In the genomic region with DNA sequence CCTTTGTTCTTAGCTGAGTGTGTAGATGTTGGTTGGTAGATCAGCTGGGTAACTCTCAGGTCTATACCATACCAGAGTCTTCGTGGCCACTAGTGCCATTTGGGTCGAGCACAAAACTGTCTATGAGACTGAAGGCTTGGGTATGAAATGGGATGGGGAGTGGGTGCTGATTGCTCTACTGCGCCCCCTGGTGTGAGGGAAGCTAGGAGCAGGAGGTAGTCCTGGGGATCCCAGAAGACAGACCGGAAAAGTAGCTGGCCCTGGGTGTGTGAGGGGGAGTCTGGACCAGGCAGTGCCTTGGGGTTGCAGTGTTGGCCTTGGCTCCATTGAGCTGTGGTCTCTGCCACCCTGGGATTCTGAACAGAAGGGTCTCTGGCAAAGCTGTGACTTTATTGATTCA, we compare ENCODE assay signal across 9 mouse cellular contexts. TPM values are rescaled to one million over a fixed set of nuclear protein-coding genes. Genes with fewer than 3 reads are reported as not detected.
A peak's percentile ranks its signal among the peaks of the same experiment; 100 is the strongest.
DNase-seq lines count a peak whose midpoint lies in the region; ATAC-seq lines count a peak whose summit lies in the region.
"Had no signal": no experiment of that assay in that cellular context is flagged by ENCODE, and none has a peak within 500 bp of the region (broad histone marks: within the 10 kb centered on the region; RNA-seq: fewer than 3 reads in every experiment).

No protein-coding gene starts in this region.

- 45% methylated on average over 4 of the region's 4 CpGs for WGBS in liver, embryonic 12.5 days (ENCODE audit: insufficient replicate concordance)

- peak; percentile 31 for DNase-seq in cerebellum, adult 11-12 months
- DNase-seq in cerebellum, adult 9-11 months: no peak
- peak; percentile 62 for DNase-seq in liver
- DNase-seq in lung, postnatal 25 days (ENCODE audit: low spot score): peak; percentile 35
- peak; percentile 45 to 84 for DNase-seq in thymus, postnatal 10 days (ENCODE audit: low spot score in 2 of 2)
- no peak for DNase-seq in layer of hippocampus, adult 9-10 months (ENCODE audit: low spot score)

- no peaks in the 10 kb centered on the region for H3K27me3 ChIP-seq in liver, embryonic 12.5 days (replicated peaks)
- H3K27me3 ChIP-seq: Patski had no signal

- no peak for ATAC-seq in liver, embryonic 12.5 days
- peak; percentile 33; the same call in 1 of the 2 replicates for ATAC-seq in common myeloid progenitor, adult 5-6 weeks (replicated peaks; ENCODE audit: low read depth, poor library complexity, severe bottlenecking)
- ATAC-seq: Patski had no signal

- H3K36me3 ChIP-seq in liver, embryonic 12.5 days: peaks cover 50% of the 10 kb centered on the region

- H3K9me3 ChIP-seq in liver, embryonic 12.5 days (replicated peaks): no peaks in the 10 kb centered on the region

- no peak overlapping the region for H3K4me2 ChIP-seq in liver, embryonic 12.5 days

- H3K27ac ChIP-seq in liver, embryonic 12.5 days: no peak overlapping the region

- no peak overlapping the region for H3K4me3 ChIP-seq in liver, embryonic 12.5 days

- H3K9ac ChIP-seq in liver, embryonic 12.5 days: no peak overlapping the region

- no peaks in the 10 kb centered on the region for H3K4me1 ChIP-seq in liver, embryonic 12.5 days

RNA-seq across cellular contexts. Expression of gene Cerk, which starts 48.3 kb away (rescaled TPM):
- 5.7 and 5.9 TPM in 2 replicates for polyA plus RNA-seq in liver, embryonic 12.5 days (2016; fragmentation: Nextera tagmentation; extraction: Ambion mirVana)
- 17.2 and 20.0 TPM in 2 replicates for total RNA-seq in common myeloid progenitor, adult 5-6 weeks (2017)

Comparison
In these comparisons a context has a peak if more than half of its experiments do, and no peak if none do; other contexts are left out.
1. DNase-seq: peak in cerebellum, adult 11-12 months (single experiment), liver (single experiment), lung, postnatal 25 days (single experiment) and thymus, postnatal 10 days (2 of 2); none in cerebellum, adult 9-11 months (single experiment) and layer of hippocampus, adult 9-10 months (single experiment).